Mouse (Mus musculus) R1 (cell line): Measurements from ENCODE around the gene Mtfp1.
"Not testable (repeated sequence)": the region's sequence is repeated elsewhere in the genome, so short reads cannot be mapped to it uniquely, and the experiment has no call there.

Experiments used
- DNase-seq: peaks from one replicate; pipeline ENCODE4 v3.0.0-alpha.2; 2018; ENCODE audit warnings: low read depth, low spot score

Mtfp1 gene

GRCm38 (mm10) chr11:4115407-4115806 is 20.2 kb upstream of the Mtfp1 start:
- DNase-seq = no peak

- DNase-seq = not testable (repeated sequence)
Observed at GRCm38 (mm10) chr11:4114541-4114940, 19.3 kb upstream of the Mtfp1 start.

GRCm38 (mm10) chr11:4113970-4114369 is 18.7 kb upstream of the Mtfp1 start:
- no peak for DNase-seq

GRCm38 (mm10) chr11:4113496-4113895 is 18.3 kb upstream of the Mtfp1 start:
- no peak for DNase-seq

- DNase-seq = no peak
Observed at GRCm38 (mm10) chr11:4112861-4113260, 17.6 kb upstream of the Mtfp1 start.

GRCm38 (mm10) chr11:4112033-4112432 is 16.8 kb upstream of the Mtfp1 start:
- no peak for DNase-seq

- DNase-seq = no peak
Observed at GRCm38 (mm10) chr11:4108691-4109090, 13.4 kb upstream of the Mtfp1 start.

- DNase-seq = not testable (repeated sequence)
Observed at GRCm38 (mm10) chr11:4107901-4108300, 12.7 kb upstream of the Mtfp1 start.

- no peak for DNase-seq
Observed at GRCm38 (mm10) chr11:4105444-4105843, 10.2 kb upstream of the Mtfp1 start.

- DNase-seq = no peak
Observed at GRCm38 (mm10) chr11:4104989-4105388, 9.7 kb upstream of the Mtfp1 start.

- DNase-seq = no peak
Observed at GRCm38 (mm10) chr11:4103522-4103921, 8.3 kb upstream of the Mtfp1 start.

- no peak for DNase-seq
Observed at GRCm38 (mm10) chr11:4101851-4102250, 6.6 kb upstream of the Mtfp1 start.

- no peak for DNase-seq
Observed at GRCm38 (mm10) chr11:4099447-4099846, 4.2 kb upstream of the Mtfp1 start.

- DNase-seq = no peak
Observed at GRCm38 (mm10) chr11:4098816-4099215, 3.6 kb upstream of the Mtfp1 start.

- no peak for DNase-seq
Observed at GRCm38 (mm10) chr11:4098120-4098519, 2.9 kb upstream of the Mtfp1 start.

GRCm38 (mm10) chr11:4097091-4097621 is 1.9 kb upstream of the Mtfp1 start:
- no peak for DNase-seq

- peak; percentile 99 for DNase-seq
Observed at GRCm38 (mm10) chr11:4096054-4096984, 1.1 kb upstream of the Mtfp1 start.

- DNase-seq = peak; percentile 93
Observed at GRCm38 (mm10) chr11:4094378-4095170, 671 bp downstream of the Mtfp1 start.

- no peak for DNase-seq
Observed at GRCm38 (mm10) chr11:4093459-4094377, 1.5 kb downstream of the Mtfp1 start.

- DNase-seq = no peak
Observed at GRCm38 (mm10) chr11:4087267-4087666, 8.0 kb downstream of the Mtfp1 start.

- no peak for DNase-seq
Observed at GRCm38 (mm10) chr11:4086246-4086645, 9.0 kb downstream of the Mtfp1 start.
